Mouse (Mus musculus) left cerebral cortex, postnatal 10 days (tissue): Measurements from ENCODE around the gene Sgca. TPM values are rescaled to one million over a fixed set of nuclear protein-coding genes. Genes with fewer than 3 reads are reported as not detected.
"Not testable (repeated sequence)": the region's sequence is repeated elsewhere in the genome, so short reads cannot be mapped to it uniquely, and the experiment has no call there.

Source experiments
- DNase-seq, 2 experiments: peaks; one replicate each; pipeline ENCODE4 v3.0.0; 2021 to 2022; ENCODE audit warnings: low spot score in 2 of 2, mixed read lengths in 1 of 2; ENCODE audit errors: extremely low spot score in 1 of 2
- intact Hi-C: fragments of 180-260 bp; cut with DNase I; formaldehyde crosslinking; loops from one replicate; pipeline ENCODE4 v1.15.1; 2025
- total RNA-seq, 2 experiments: library from RNA; stranded (reverse); gene quantifications; 2 replicates each; pipeline ENCODE4 v1.2.3; 2021

Sgca gene
- total RNA-seq, 2 experiments from 2014 or later, result 0.41 TPM; not detected in 1

DNA sequence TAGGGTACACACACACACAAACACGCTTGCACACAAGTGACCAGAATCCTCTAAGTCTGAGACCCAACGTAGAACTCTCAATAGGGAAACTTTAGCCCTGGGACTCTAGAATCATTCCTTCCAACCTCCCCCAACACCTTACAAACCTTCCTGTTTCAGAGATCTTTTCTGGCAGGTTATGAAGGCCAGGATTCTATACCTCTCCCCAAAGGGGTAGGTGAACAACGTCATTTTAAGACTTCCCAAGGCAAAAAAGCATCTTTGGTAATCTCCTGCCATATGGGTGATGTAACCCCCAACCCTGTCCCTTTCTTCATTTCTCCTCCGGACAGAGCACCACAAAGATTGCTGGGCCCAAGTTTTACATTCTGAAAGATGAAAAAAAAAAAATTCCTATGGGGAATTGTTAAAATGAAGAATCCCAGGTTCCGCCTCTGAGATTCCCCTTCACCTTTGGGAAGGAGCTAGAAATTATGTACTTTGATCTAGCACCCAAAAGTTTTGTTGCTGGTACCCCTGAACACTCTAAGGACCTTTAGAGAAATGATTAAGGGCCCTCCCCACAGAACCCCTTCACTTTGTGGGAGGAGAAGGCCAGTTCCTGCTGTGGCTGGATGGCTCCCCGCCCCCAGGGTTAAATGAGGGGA is 14.1 kb upstream of the Sgca start:
- no peak for DNase-seq
- intact Hi-C loops, result no loop called here

DNA sequence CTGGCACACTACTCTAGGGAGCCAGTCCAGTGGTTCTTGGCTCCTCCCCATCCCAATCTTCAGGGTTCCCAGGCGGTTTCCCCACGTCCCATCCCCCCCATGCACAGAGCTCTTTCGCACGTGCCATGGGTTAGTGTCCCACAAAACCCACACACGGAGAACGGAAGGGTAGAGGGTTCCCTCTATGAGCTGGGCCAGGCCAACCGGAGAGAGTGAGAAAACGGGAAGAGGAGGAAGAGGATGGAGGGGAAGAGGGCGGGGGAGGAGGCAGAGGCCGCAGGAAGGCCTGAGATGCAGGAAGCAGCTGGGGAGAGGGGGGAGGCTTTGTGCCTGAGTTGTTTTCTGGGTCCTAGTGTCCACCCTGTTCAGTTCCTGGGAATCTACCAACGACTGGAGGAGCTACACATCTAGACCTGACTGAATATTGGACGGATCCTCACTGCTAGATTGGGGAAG is 13.5 kb upstream of the Sgca start:
- intact Hi-C loops, result no loop called here
- DNase-seq, result peak; percentile 75 to 88

DNA sequence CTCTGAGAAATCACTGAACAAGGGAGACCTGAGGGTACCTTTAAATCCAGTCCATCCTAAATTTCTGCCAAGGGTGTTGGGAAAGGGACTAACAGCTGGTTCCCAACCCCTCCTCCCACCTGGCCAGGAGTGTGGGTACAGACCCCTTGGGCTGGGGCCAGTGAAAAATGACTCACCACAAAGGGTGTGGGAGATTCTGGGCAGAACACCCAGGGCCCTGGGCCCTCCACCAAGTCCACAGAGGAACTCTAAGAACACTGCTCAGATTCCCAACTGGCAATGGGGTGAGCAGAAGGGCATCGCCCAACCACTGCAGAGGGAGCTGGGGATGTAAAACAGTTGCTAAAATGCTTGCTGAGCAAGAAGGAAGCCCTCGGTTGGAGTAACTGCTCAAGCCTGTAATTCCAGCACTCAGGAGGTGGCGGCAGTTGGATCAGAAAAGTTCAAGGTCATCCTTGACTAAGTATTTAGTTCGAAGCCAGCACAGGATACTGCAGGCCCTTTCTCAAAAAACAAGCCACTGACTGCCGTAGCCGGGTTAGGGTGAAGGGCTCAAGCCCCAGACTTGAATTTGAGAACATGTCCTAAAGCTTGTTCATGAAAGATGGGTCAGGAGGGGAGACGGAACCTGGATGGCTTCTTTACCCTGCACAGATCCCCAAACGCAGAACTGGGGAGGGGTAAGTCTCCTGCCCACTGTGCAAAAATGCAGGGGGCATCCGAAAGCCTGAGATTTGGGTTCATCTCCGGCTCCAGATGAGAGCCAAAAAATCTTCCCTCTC is 12.8 kb upstream of the Sgca start:
- intact Hi-C loops, result no loop called here
- no peak for DNase-seq

DNA sequence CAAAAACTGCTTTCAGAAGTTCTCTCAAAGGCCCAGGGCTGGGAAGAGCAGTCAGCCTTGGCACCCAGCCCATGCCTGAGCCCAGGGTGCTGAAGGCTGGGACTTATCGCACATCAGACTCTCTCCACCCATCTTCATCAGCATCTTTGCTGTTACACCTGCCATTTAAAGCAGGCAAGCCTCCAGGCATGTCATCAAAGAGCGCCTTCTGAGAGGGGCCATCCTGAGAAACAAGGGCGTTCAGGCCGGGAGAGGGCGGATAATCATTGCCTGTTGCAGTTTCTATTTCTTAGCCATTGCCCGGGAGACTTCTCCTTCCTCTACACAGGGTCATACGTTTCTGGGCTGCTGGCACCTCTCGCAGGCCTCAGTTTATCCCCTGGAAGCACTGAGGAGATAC is 11.7 kb upstream of the Sgca start:
- no peak for DNase-seq
- intact Hi-C loops, result no loop called here

DNA sequence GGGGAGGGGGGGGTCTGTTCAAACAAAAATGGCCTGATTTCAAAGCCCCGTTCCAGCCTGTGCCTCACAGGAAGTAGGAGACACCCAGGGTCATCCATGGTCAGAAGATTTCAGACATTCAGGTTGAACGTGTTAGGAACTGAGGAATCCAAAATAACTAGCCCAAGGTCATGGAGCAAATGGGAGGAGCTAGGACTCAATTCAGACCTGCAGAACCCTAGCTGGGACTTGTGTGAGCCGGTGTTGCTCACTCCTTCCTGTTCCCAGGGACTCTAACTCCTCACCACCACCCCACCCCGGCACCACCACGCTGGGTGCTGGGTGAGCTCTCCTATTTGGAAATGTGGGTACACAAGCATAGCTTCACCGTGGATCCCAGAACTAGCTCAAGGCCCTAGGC is 11.2 kb upstream of the Sgca start:
- no peak for DNase-seq

DNA sequence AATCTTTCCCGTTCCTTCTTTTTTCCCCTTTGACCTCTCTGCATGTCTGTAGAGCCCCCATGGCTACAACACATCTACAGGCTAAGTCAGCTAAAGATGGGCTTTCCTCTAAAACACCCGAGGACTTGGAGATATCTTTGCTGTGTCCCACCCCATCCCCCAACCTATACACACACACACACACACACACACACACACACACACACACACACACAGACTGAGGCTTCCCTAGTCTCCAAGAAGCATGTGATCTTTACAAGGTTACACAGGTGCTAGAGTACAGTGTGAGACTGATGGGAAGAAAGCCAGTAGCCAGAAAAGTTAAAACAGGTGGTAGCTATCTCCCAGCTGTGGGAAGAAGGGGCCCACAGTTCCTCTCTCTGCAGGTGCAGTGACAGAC is 10.3 kb upstream of the Sgca start:
- DNase-seq, result no peak
- intact Hi-C loops, result no loop called here

More for the DNA sequence above, 11.2 kb upstream of the Sgca start:
- intact Hi-C loops, result no loop called here

DNA sequence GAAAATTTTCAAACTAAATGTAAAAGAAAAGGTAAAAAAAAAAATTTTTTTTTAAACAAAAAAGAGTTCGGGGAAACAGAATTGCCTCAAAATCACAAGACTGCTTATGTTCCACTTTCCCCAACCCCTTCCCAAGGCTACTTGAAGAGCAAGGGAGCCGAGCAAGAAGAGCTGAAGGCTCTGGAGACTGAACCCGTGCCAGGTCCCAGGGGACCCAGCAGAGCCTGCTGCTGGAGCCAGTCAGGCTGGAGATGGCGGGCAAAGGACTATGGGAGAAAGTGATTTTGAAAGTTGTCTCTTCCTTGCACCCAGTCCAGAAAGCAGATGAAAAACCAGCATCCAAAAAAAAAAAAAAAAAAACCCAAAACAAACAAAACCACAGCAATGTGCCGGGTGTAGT is 9.7 kb upstream of the Sgca start:
- intact Hi-C loops, result no loop called here
- no peak for DNase-seq

DNA sequence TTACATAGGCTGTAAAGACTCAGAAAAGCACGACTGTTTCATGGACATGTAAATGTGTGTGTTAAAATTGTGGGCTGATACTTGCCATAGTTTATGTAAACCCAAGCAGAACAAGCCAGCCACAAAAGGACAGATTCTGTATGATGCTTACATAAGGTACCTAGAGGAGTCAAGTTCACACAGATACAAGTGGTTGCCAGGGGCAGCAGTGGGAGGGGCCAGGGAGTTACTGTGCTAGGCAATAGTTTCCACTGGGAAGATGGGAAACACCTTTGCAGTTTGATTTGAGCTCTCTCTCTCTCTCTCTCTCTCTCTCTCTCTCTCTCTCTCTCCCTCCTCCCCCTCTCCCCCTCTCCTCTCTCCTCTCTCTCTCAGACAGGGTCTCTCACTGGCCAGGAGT is 9.0 kb upstream of the Sgca start:
- intact Hi-C loops, result no loop called here
- no peak for DNase-seq

DNA sequence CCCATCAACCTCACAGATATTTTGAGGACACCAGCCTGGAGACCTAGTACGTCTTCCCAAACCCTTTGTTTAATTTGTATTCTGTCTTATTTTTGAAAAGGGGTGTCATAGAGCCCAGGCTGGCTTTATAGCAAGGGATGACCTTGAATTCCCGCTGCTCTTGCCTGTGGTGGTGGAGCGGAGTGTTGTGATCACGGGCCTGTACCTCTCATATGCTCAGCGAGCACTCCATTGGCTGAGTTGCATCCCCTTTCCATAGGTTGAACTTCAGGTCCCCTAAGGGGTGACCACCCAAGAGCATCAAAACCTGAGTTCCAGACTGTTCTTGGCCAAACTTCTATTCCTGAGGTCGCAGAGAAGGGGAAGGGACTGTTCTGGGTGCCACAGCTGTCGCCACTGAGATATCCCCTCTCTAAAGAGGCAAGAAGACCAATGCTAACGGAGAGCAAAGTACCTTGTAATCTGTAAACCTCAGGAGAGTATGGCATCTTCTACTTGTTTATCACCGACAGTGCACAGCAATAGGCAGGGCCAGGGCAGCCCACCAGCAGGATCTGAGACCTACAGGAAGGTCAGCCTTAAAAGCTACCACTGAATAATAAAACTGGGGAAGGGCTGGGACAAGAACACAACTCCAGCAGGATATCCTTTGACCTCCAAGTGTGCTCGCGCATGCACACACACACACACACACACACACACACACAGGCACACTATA is 3.5 kb upstream of the Sgca start:
- intact Hi-C loops, result loop anchor here (2.0 kb wide), 1 partner anchor 21 kb away; no protein-coding TSS in a partner anchor
- DNase-seq, result no peak

DNA sequence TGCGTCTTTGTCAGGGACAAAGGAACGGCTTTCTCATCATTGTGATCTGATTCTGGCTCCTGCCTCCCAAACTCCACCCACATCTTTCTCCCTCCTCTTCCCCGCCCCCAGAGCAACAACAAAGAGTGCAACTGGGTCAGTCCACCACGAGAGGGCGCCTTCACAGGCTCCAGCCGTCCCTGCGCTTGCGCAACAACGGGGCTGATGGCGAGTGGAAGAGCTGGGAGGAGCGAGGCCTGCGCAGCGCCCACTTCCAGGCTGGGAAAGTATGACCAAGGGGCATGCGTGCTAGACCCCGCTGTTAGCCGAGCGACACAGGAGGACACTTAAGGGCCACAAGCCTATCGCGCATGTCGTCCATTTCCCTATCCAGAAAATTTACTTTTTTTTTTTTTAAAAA is 2.8 kb upstream of the Sgca start:
- peak; percentile 96 to 98 for DNase-seq
- intact Hi-C loops, result loop anchor here (2.0 kb wide), 1 partner anchor 22 kb away; no protein-coding TSS in a partner anchor

DNA sequence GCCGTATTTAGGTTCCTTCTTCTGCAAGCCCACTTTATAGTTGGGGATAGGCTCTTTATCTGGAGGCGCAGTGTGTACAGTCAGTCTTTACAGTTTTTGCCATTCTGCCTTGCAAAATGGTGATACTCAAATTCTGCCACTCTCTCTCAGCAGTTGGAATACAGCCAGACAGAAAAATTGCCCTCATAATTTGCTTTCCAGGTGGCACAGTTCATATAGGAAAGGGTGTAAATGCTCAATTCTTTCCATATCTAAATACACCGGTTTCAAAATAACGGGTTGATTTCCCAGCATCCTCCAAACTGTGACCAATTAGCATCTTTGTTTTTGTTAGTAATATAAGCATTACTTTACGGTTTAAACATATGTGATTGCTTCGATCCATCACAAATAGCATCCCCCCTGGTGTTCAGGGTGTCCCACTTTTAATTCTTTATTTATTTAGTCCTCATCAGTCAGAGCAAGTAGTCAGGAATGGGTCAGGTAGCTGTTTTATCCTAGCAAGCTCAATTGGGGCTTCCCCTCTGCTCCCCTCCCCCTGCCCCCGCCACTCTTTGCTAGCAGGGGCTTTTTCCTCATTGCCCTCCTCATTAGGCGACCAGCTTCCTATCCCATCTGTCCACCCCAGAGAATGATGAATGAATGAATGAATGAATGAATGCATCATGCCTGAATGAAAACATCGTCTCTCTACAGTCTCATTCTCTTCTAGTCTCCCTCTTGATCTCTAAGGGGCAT is 2.2 kb upstream of the Sgca start:
- DNase-seq, result no peak

DNA sequence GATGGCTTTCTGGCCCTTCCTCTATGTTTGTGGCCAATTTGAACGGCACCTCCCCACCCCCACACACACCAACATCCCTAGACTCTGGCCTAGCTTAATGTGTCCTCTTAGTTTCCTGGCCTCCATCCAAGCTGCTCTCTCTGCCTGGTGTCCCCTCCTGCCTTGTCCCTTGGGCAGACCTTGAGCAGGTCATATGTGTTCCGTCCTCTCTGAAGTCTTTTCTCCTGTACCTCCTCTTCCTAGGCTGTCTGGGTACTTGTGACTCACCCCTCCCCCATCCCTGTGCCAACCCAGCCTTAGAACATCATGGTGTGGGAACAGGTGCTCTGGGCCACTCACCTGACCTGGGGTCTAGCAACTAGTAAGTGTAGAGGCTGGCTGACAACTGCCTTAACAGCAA is 1.2 kb downstream of the Sgca start:
- intact Hi-C loops, result no loop called here
- DNase-seq, result no peak

More for the DNA sequence above, 2.2 kb upstream of the Sgca start:
- intact Hi-C loops, result loop anchor here (2.0 kb wide), 1 partner anchor 22 kb away; no protein-coding TSS in a partner anchor

DNA sequence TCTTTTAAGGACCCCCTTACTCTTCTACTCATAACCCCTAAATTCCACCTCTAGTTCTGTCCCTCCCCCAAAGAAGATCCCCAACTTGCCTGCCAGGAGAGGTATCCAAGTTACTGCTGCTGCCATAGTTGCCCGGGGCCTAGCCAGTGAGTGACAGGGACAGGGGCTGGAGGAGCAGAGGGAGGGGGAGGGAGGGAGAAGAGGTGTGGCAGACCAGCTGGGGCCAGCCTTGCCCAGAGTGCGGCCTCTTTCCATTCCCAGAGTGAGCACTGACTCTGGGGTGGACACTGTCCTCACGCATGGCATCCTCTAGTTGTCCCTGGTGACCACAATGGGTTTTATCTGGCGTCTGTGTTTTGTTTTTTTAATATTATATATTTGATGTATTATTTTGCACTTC is 2.8 kb downstream of the Sgca start:
- intact Hi-C loops, result no loop called here
- DNase-seq, result no peak

DNA sequence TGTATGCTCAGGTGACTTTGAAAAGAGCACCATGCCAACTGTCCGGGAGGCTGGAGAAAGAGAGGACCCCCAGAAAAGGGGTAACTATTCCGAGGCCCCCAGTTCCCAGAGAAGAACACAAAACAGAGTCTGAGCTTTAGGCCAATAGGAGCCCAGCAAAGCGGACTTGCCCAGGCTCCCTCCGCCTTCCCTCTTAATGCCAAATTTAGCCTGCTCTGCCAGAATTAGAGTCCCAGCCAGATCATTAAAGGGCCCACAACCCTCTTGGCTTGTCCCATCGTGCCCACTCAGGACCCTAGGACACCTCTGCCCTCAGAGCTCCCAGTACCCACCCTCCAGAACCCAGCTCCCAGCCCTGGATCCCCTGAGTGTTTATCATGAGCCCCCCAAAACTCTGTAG is 3.2 kb downstream of the Sgca start:
- DNase-seq, result no peak
- intact Hi-C loops, result no loop called here

DNA sequence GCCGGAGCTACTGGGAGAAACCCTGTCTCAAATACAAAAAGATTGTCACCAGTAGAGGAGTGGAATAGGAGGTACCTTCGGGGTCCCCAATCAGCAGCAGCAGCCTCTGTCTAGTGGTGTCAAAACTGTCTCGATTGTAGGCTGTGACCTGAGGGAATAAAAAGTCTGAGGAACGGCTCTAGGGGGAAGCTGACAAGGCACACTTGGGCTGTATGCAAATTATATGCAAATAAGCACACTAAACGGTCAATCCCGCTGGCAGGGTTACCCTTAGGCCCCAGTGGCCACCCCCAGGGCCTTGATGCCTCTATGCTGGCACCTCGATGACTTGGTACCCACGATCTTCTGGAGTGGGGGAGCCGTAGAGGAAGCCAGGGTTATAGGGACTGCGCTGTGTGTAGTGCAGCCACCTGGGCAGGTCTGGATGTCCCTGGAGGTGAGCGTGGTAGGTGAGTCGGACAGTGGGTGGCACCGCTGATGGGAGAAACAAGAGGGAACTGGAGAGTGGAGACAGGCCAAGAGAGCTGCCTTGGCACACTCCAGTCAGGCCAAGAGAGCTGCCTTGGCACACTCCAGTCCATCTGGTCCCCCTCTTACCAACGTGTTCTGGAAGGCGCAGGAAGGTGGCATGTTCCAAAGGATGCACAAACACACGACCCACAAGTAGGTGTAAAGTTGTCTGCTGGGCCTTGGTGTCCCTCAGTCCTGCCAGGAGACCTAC is 4.1 kb downstream of the Sgca start:
- intact Hi-C loops, result loop anchor here (2.0 kb wide), 1 partner anchor 241 kb away; no protein-coding TSS in a partner anchor
- DNase-seq, result no peak

DNA sequence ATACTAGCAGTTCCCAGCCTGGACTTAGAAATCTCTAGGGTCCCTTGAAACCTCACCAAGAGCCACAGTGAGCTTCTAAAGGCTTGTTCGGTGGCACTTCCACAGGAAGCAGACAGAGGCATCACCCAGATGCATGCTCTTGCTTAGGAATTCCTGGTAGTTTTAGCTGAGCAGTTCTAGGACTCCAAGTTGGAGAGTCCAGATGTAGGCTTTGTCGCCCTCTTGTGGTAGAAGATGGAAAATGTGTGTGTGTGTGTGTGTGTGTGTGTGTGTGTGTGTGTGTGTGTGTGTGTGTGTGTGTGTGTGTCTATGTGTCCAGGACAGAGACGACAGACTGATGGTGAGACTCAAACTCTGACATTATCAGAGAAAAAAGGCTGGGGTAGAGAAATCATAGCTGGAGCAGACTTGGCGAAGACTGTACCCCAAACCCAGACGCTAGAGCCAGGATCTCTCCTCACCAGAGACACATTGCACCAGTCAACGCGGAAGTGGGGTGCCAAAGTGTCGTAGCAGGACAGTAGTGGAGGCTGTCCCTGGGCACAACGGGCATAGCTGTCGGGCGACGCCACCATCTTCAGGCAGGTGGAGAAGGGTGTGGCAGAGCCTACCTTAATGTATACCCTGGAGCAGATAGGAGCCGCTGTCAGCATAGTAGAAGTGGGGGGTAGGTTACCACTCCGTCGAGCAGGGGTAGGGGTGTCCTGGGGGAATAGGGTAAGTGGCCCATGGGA is 5.8 kb downstream of the Sgca start:
- DNase-seq, result peak; percentile 75 to 85
- intact Hi-C loops, result loop anchor here (2.0 kb wide), 1 partner anchor 240 kb away; no protein-coding TSS in a partner anchor

DNA sequence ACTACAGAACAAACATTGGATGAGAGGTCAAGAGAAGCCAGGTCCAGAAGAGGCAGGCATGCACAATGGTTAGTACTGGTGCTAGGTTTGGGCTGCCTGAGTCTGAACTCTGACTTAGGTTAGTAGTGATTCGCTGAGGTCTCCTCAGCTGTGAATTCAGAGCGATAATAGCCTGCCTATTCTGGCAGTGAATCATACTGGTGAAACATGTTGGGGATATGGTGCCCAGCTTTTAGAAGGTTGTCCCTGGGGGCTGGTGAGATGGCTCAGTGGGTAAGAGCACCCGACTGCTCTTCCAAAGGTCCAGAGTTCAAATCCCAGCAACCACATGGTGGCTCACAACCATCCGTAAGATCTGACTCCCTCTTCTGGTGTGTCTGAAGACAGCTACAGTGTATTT is 6.4 kb downstream of the Sgca start:
- intact Hi-C loops, result loop anchor here (1.0 to 2.0 kb wide), 2 partner anchors 30 to 239 kb away; no protein-coding TSS in a partner anchor
- not testable (repeated sequence) for DNase-seq

DNA sequence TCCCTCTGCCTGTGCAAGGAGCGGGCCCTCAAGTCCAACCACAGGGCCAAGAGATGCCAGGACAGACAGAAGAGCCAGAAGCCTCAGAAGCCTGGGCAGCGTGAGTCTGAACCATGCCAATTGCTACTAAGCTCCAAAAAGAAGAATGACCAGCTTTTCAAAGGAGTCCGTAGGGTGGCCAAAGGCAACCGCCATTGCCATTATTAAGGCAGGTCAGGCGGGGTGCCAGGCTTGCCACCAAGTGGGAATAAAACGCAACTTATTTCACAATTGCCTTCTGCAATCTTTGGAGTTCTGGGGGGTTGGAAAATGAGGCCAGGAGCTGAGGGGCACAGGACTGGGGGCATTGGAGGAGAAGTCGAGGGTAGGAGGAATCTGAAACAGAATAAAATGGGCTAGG is 7.9 kb downstream of the Sgca start:
- intact Hi-C loops, result no loop called here
- peak in 1 of 2 experiments; percentile 34 for DNase-seq
